Mouse (Mus musculus) C2C12 (cell line): ENCODE measurements around the gene Rangrf.

Experiments
- CEBPB ChIP-seq: IDR thresholded peaks from one replicate; pipeline ENCODE4 v1.6.1; 2011; ENCODE audit warnings: low read depth, mild to moderate bottlenecking, control low read depth, moderate library complexity
- CTCF ChIP-seq: IDR thresholded peaks from one replicate; pipeline ENCODE4 v1.5.1; 2011; ENCODE audit not compliant: control insufficient read depth, insufficient read depth, insufficient read length
- MAX ChIP-seq: IDR thresholded peaks from one replicate; pipeline ENCODE4 v1.6.1; 2011; ENCODE audit warnings: mild to moderate bottlenecking, control low read depth
- MYOG ChIP-seq: IDR thresholded peaks from one replicate; pipeline ENCODE4 v1.6.1; 2011; ENCODE audit not compliant: control insufficient read depth, insufficient read length; ENCODE audit errors: extremely low read depth
- USF1 ChIP-seq: IDR thresholded peaks from one replicate; pipeline ENCODE4 v1.6.1; 2011; ENCODE audit warnings: low read depth, mild to moderate bottlenecking, control low read depth, moderate library complexity

GRCm38 (mm10) chr11:68997080-68997479, 22.1 kb upstream of the Rangrf start:
- TF ChIP-seq CTCF (no peak), MAX (no peak), MYOG (no peak), USF1 (no peak), CEBPB (no peak)
